Mouse (Mus musculus): Measurements from ENCODE around the gene Xrcc5. TPM values are rescaled to one million over a fixed set of nuclear protein-coding genes. Genes with fewer than 3 reads are reported as not detected.

Xrcc5 gene
- polyA plus RNA-seq, 1 experiment, result 13.3 TPM

- 17% methylated on average over 9 of the region's 9 CpGs for WGBS
- peak; percentile 92 to 96 for DNase-seq
- Histone ChIP-seq H3K27ac (ENCODE audit: insufficient read depth, low read length) (no peak overlapping the region), H3K27me3 (ENCODE audit: control insufficient read depth, insufficient read depth, low read length) (no peaks in the 10 kb centered on the region), H3K4me1 (ENCODE audit: control insufficient read depth, insufficient read depth, low read length) (peaks cover 16% of the 10 kb centered on the region), H3K4me3 (replicated peaks; ENCODE audit: insufficient read depth, low read depth, low read length) (no peak overlapping the region)
- TF ChIP-seq POLR2A (IDR thresholded peaks at IDR 0.05; ENCODE audit: borderline replicate concordance, insufficient read depth, low read length) (no peak), CTCF (IDR thresholded peaks at IDR 0.05; ENCODE audit: borderline replicate concordance, insufficient read depth, low read depth, low read length) (no peak)
These were observed 93.4 kb downstream of the Xrcc5 start for GRCm38 (mm10) chr1:72400616-72401015.

GRCm38 (mm10) chr1:72401331-72402069 is 94.3 kb downstream of the Xrcc5 start:
- TF ChIP-seq CTCF (IDR thresholded peaks at IDR 0.05; ENCODE audit: borderline replicate concordance, insufficient read depth, low read depth, low read length) (no peak), POLR2A (IDR thresholded peaks at IDR 0.05; ENCODE audit: borderline replicate concordance, insufficient read depth, low read length) (no peak)
- no peak for DNase-seq
- H3K27me3 ChIP-seq (ENCODE audit: control insufficient read depth, insufficient read depth, low read length), result no peaks in the 10 kb centered on the region
- no peak overlapping the region for H3K27ac ChIP-seq (ENCODE audit: insufficient read depth, low read length)
- peaks cover 16% of the 10 kb centered on the region for H3K4me1 ChIP-seq (ENCODE audit: control insufficient read depth, insufficient read depth, low read length)
- no peak overlapping the region for H3K4me3 ChIP-seq (replicated peaks; ENCODE audit: insufficient read depth, low read depth, low read length)
- WGBS, result 87% methylated on average over 8 of the region's 8 CpGs

DNA sequence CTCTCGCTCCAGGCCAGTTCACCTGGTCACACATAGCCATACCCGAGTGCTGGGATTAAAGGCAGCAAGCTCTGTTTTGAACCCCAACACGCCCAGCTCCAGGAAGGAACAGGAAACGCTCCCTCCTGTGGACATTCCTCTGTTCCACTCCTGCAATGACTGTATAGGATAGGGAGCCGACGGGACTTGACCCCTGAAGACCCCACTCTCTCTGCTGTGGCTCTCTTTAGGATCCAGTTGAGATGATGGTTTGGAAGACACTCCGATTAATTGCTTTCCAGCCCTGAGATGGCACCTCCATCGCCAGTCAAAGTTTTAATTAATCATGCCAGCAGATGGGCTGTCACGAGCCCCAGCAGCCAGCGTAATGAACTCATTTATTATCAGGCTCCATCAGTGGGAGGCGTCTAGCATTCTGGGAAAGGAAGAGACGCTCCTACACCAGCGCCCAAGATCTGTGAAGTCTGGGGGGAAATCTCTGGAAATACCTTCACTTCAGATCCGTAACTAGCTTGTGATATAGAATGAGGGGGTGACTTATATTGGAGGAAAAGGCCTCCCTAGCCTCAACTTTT is 99.4 kb downstream of the Xrcc5 start:
- H3K4me1 ChIP-seq (ENCODE audit: control insufficient read depth, insufficient read depth, low read length), result peaks cover 10% of the 10 kb centered on the region
- no peak for TF ChIP-seq POLR2A (IDR thresholded peaks at IDR 0.05; ENCODE audit: borderline replicate concordance, insufficient read depth, low read length)
- no peak for TF ChIP-seq CTCF (IDR thresholded peaks at IDR 0.05; ENCODE audit: borderline replicate concordance, insufficient read depth, low read depth, low read length)
- WGBS, result 86% methylated on average over 14 of the region's 14 CpGs
- no peak overlapping the region for H3K4me3 ChIP-seq (replicated peaks; ENCODE audit: insufficient read depth, low read depth, low read length)
- no peak overlapping the region for H3K27ac ChIP-seq (ENCODE audit: insufficient read depth, low read length)
- no peaks in the 10 kb centered on the region for H3K27me3 ChIP-seq (ENCODE audit: control insufficient read depth, insufficient read depth, low read length)
- DNase-seq, result no peak

- Histone ChIP-seq H3K4me1 (ENCODE audit: control insufficient read depth, insufficient read depth, low read length) (peaks cover 21% of the 10 kb centered on the region), H3K4me3 (replicated peaks; ENCODE audit: insufficient read depth, low read depth, low read length) (no peak overlapping the region), H3K27me3 (ENCODE audit: control insufficient read depth, insufficient read depth, low read length) (no peaks in the 10 kb centered on the region), H3K27ac (ENCODE audit: insufficient read depth, low read length) (no peak overlapping the region)
- DNase-seq, result peak; percentile 59 to 79
- no peak for TF ChIP-seq POLR2A (IDR thresholded peaks at IDR 0.05; ENCODE audit: borderline replicate concordance, insufficient read depth, low read length)
- TF ChIP-seq CTCF (IDR thresholded peaks at IDR 0.05; ENCODE audit: borderline replicate concordance, insufficient read depth, low read depth, low read length), result no peak
- 10% methylated on average over 5 of the region's 5 CpGs for WGBS
These were observed 102.7 kb downstream of the Xrcc5 start for GRCm38 (mm10) chr1:72409936-72410335.

DNA sequence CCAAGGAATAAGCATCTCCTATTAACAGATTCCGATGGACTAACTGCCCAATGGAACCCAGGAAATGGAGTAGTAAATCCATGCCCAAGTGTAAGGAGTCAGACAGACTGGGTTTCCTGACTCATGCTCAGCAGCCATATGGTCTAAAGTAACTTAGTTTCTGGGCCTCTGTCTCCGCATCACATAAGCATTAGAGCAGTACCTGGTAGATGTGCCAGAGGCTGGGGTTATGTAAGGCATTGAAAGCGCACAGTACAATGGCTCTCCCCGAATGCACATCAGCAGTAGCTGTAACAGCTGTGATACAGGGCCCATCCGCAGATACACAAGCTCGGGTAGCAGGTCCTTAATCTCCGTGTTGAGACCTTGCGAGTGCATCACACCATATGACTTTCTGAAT is 103.9 kb downstream of the Xrcc5 start:
- Histone ChIP-seq H3K4me3 (replicated peaks; ENCODE audit: insufficient read depth, low read depth, low read length) (no peak overlapping the region), H3K27me3 (ENCODE audit: control insufficient read depth, insufficient read depth, low read length) (no peaks in the 10 kb centered on the region), H3K4me1 (ENCODE audit: control insufficient read depth, insufficient read depth, low read length) (peaks cover 21% of the 10 kb centered on the region), H3K27ac (ENCODE audit: insufficient read depth, low read length) (no peak overlapping the region)
- 95% methylated on average over 8 of the region's 8 CpGs for WGBS
- TF ChIP-seq CTCF (IDR thresholded peaks at IDR 0.05; ENCODE audit: borderline replicate concordance, insufficient read depth, low read depth, low read length) (no peak), POLR2A (IDR thresholded peaks at IDR 0.05; ENCODE audit: borderline replicate concordance, insufficient read depth, low read length) (no peak)
- no peak for DNase-seq

GRCm38 (mm10) chr1:72413205-72413604 is 106.0 kb downstream of the Xrcc5 start:
- TF ChIP-seq CTCF (IDR thresholded peaks at IDR 0.05; ENCODE audit: borderline replicate concordance, insufficient read depth, low read depth, low read length) (no peak), POLR2A (IDR thresholded peaks at IDR 0.05; ENCODE audit: borderline replicate concordance, insufficient read depth, low read length) (no peak)
- Histone ChIP-seq H3K27me3 (ENCODE audit: control insufficient read depth, insufficient read depth, low read length) (no peaks in the 10 kb centered on the region), H3K4me1 (ENCODE audit: control insufficient read depth, insufficient read depth, low read length) (peaks cover 21% of the 10 kb centered on the region), H3K27ac (ENCODE audit: insufficient read depth, low read length) (no peak overlapping the region), H3K4me3 (replicated peaks; ENCODE audit: insufficient read depth, low read depth, low read length) (no peak overlapping the region)
- WGBS, result 97% methylated on average over 8 of the region's 8 CpGs
- DNase-seq, result no peak

GRCm38 (mm10) chr1:72414133-72414532 is 106.9 kb downstream of the Xrcc5 start:
- Histone ChIP-seq H3K4me1 (ENCODE audit: control insufficient read depth, insufficient read depth, low read length) (peaks cover 25% of the 10 kb centered on the region), H3K27ac (ENCODE audit: insufficient read depth, low read length) (no peak overlapping the region), H3K27me3 (ENCODE audit: control insufficient read depth, insufficient read depth, low read length) (no peaks in the 10 kb centered on the region), H3K4me3 (replicated peaks; ENCODE audit: insufficient read depth, low read depth, low read length) (no peak overlapping the region)
- TF ChIP-seq CTCF (IDR thresholded peaks at IDR 0.05; ENCODE audit: borderline replicate concordance, insufficient read depth, low read depth, low read length), result no peak
- TF ChIP-seq POLR2A (IDR thresholded peaks at IDR 0.05; ENCODE audit: borderline replicate concordance, insufficient read depth, low read length), result no peak
- no peak for DNase-seq
- 12% methylated on average over 8 of the region's 8 CpGs for WGBS
